Mouse (Mus musculus) midbrain, embryonic 11.5 days (tissue): ENCODE data around the gene Timd2. TPM values are rescaled to one million over a fixed set of nuclear protein-coding genes. Genes with fewer than 3 reads are reported as not detected.
"Not testable (repeated sequence)": the region's sequence is repeated elsewhere in the genome, so short reads cannot be mapped to it uniquely, and the experiment has no call there.

Experiments
- ATAC-seq: fragments of 200-750 bp; cut with Nextera tagmentation; 2 replicates; pipeline ENCODE4 v1.8.0; 2017; ENCODE audit warnings: moderate TSS enrichment, moderate library complexity; ENCODE audit not compliant: low FRiP score
- DNase-seq: peaks from one replicate; pipeline ENCODE4 v3.0.0; 2015; ENCODE audit warnings: low spot score; ENCODE audit errors: missing footprints
- H3K27ac ChIP-seq: fragments of 300-500 bp; sonication (generic); 2 replicates; pipeline ENCODE4 v1.5.1; 2014; ENCODE audit warnings: low read depth, low read length
- H3K27me3 ChIP-seq: fragments of 300-500 bp; sonication (generic); 2 replicates; pipeline ENCODE4 v1.6.1; 2014; ENCODE audit warnings: mild to moderate bottlenecking, low read length, moderate library complexity, mixed read lengths; ENCODE audit not compliant: control insufficient read depth, insufficient read depth
- H3K36me3 ChIP-seq: fragments of 300-500 bp; sonication (generic); 2 replicates; pipeline ENCODE4 v1.6.1; 2014; ENCODE audit warnings: mild to moderate bottlenecking, low read length, moderate library complexity, mixed read lengths; ENCODE audit not compliant: control insufficient read depth, insufficient read depth
- H3K4me1 ChIP-seq: fragments of 300-500 bp; sonication (generic); 2 replicates; pipeline ENCODE4 v1.6.1; 2014; ENCODE audit warnings: low read length; ENCODE audit not compliant: control insufficient read depth, insufficient read depth
- H3K4me2 ChIP-seq: fragments of 300-500 bp; sonication (generic); 2 replicates; pipeline ENCODE4 v1.6.1; 2014; ENCODE audit warnings: mild to moderate bottlenecking, moderate library complexity
- H3K4me3 ChIP-seq: fragments of 300-500 bp; sonication (generic); 2 replicates; pipeline ENCODE4 v1.5.1; 2014; ENCODE audit warnings: low read depth, low read length
- H3K9ac ChIP-seq: fragments of 300-500 bp; sonication (generic); 2 replicates; pipeline ENCODE4 v1.6.1; 2014; ENCODE audit warnings: low read length
- H3K9me3 ChIP-seq: fragments of 300-500 bp; sonication (generic); 2 replicates; pipeline ENCODE4 v1.6.1; 2016; ENCODE audit warnings: low read length; ENCODE audit not compliant: control insufficient read depth
- WGBS: fragments of 180-500 bp; shearing (Covaris S2); extraction: QIAGEN DNeasy Blood & Tissue Kit; methylation state at CpG from one replicate; pipeline ENCODE4 v1.1.7; 2014; 5-methylcytosine and 5-hydroxymethylcytosine counted together
- polyA plus RNA-seq: library from polyadenylated mRNA; unstranded; fragments of >200 nt; fragmentation: Nextera tagmentation; extraction: Ambion mirVana; gene quantifications from 2 replicates; pipeline ENCODE4 v1.2.1, GENCODE M21; 2014

Timd2 gene
- polyA plus RNA-seq, 1 experiment from 2014 or later: 0.27 TPM

- DNase-seq (no peak), ATAC-seq (no peak)
- H3K27ac ChIP-seq: no peak overlapping the region
- no peaks in the 10 kb centered on the region for H3K36me3 ChIP-seq
- no peaks in the 10 kb centered on the region for H3K27me3 ChIP-seq
- H3K9me3 ChIP-seq: no peaks in the 10 kb centered on the region
- H3K4me1 ChIP-seq: no peaks in the 10 kb centered on the region
- H3K9ac ChIP-seq: no peak overlapping the region
- 76% methylated on average over 1 of the region's 1 CpGs for WGBS
- H3K4me2 ChIP-seq: no peak overlapping the region
- H3K4me3 ChIP-seq: no peak overlapping the region
These were observed 27.8 kb upstream of the Timd2 start for GRCm38 (mm10) chr11:46734617-46735016.

- H3K4me2 ChIP-seq: no peak overlapping the region
- no peak overlapping the region for H3K9ac ChIP-seq
- H3K27me3 ChIP-seq: no peaks in the 10 kb centered on the region
- DNase-seq: no peak
- H3K4me1 ChIP-seq: no peaks in the 10 kb centered on the region
- ATAC-seq: 0 out of 2 replicates have a peak, but pooled peaks have one; percentile 63
- H3K36me3 ChIP-seq: no peaks in the 10 kb centered on the region
- no peak overlapping the region for H3K27ac ChIP-seq
- no peak overlapping the region for H3K4me3 ChIP-seq
- no peaks in the 10 kb centered on the region for H3K9me3 ChIP-seq
- 66% methylated on average over 6 of the region's 6 CpGs for WGBS
These were observed 26.5 kb upstream of the Timd2 start for GRCm38 (mm10) chr11:46733242-46733789.

GRCm38 (mm10) chr11:46731541-46732070 is 24.7 kb upstream of the Timd2 start:
- WGBS: 85% methylated on average over 11 of the region's 11 CpGs
- H3K9me3 ChIP-seq: no peaks in the 10 kb centered on the region

GRCm38 (mm10) chr11:46698830-46699229 is 8.0 kb downstream of the Timd2 start:
- Histone ChIP-seq H3K9me3 (no peaks in the 10 kb centered on the region), H3K4me1 (no peaks in the 10 kb centered on the region), H3K9ac (no peak overlapping the region), H3K27ac (no peak overlapping the region), H3K4me3 (no peak overlapping the region), H3K36me3 (no peaks in the 10 kb centered on the region), H3K27me3 (no peaks in the 10 kb centered on the region), H3K4me2 (no peak overlapping the region)
- no peak for DNase-seq
- no peak for ATAC-seq
- 81% methylated on average over 5 of the region's 5 CpGs for WGBS

More at GRCm38 (mm10) chr11:46731541-46732070, 24.7 kb upstream of the Timd2 start:
- Histone ChIP-seq H3K27me3 (no peaks in the 10 kb centered on the region), H3K4me1 (no peaks in the 10 kb centered on the region), H3K4me2 (no peak overlapping the region), H3K36me3 (no peaks in the 10 kb centered on the region), H3K9ac (no peak overlapping the region), H3K4me3 (no peak overlapping the region), H3K27ac (no peak overlapping the region)
- DNase-seq: no peak
- no peak for ATAC-seq

- no peak for ATAC-seq
- Histone ChIP-seq H3K27ac (no peak overlapping the region), H3K4me3 (no peak overlapping the region), H3K4me2 (no peak overlapping the region), H3K9me3 (no peaks in the 10 kb centered on the region), H3K27me3 (no peaks in the 10 kb centered on the region), H3K36me3 (no peaks in the 10 kb centered on the region), H3K9ac (no peak overlapping the region), H3K4me1 (no peaks in the 10 kb centered on the region)
- DNase-seq: no peak
- WGBS: 90% methylated on average over 6 of the region's 6 CpGs
These were observed 8.6 kb downstream of the Timd2 start for GRCm38 (mm10) chr11:46698278-46698655.

GRCm38 (mm10) chr11:46697433-46698277 is 9.2 kb downstream of the Timd2 start:
- Histone ChIP-seq H3K27me3 (no peaks in the 10 kb centered on the region), H3K9me3 (no peaks in the 10 kb centered on the region), H3K4me3 (no peak overlapping the region), H3K27ac (no peak overlapping the region), H3K4me2 (no peak overlapping the region), H3K9ac (no peak overlapping the region), H3K36me3 (no peaks in the 10 kb centered on the region), H3K4me1 (no peaks in the 10 kb centered on the region)
- DNase-seq (no peak), ATAC-seq (no peak)
- WGBS: 85% methylated on average over 5 of the region's 5 CpGs

- H3K4me1 ChIP-seq, H3K4me3 ChIP-seq, H3K9ac ChIP-seq, H3K27me3 ChIP-seq, H3K36me3 ChIP-seq, ATAC-seq, DNase-seq, H3K9me3 ChIP-seq, H3K4me2 ChIP-seq, H3K27ac ChIP-seq: not testable (repeated sequence)
- WGBS: 74% methylated on average over 2 of the region's 2 CpGs
These were observed 11.0 kb downstream of the Timd2 start for GRCm38 (mm10) chr11:46695849-46696248.

GRCm38 (mm10) chr11:46690136-46690535 is 16.7 kb downstream of the Timd2 start:
- 97% methylated on average over 2 of the region's 2 CpGs for WGBS
- no peaks in the 10 kb centered on the region for H3K4me1 ChIP-seq
- H3K4me2 ChIP-seq: no peak overlapping the region
- H3K36me3 ChIP-seq: no peaks in the 10 kb centered on the region
- no peak overlapping the region for H3K27ac ChIP-seq
- no peaks in the 10 kb centered on the region for H3K9me3 ChIP-seq
- H3K27me3 ChIP-seq: no peaks in the 10 kb centered on the region
- H3K9ac ChIP-seq: no peak overlapping the region
- H3K4me3 ChIP-seq: no peak overlapping the region
- ATAC-seq (no peak), DNase-seq (no peak)

- no peak overlapping the region for H3K27ac ChIP-seq
- H3K27me3 ChIP-seq: no peaks in the 10 kb centered on the region
- H3K9me3 ChIP-seq: no peaks in the 10 kb centered on the region
- no peaks in the 10 kb centered on the region for H3K36me3 ChIP-seq
- WGBS: 77% methylated on average over 4 of the region's 4 CpGs
- H3K4me1 ChIP-seq: no peaks in the 10 kb centered on the region
- no peak overlapping the region for H3K4me3 ChIP-seq
- no peak overlapping the region for H3K4me2 ChIP-seq
- ATAC-seq (no peak), DNase-seq (no peak)
- H3K9ac ChIP-seq: no peak overlapping the region
These were observed 23.1 kb downstream of the Timd2 start for GRCm38 (mm10) chr11:46683723-46684122.
